Mouse (Mus musculus) forebrain, embryonic 15.5 days (tissue): Measurements from ENCODE around the gene Fgb. TPM values are rescaled to one million over a fixed set of nuclear protein-coding genes. Genes with fewer than 3 reads are reported as not detected.

Experiments
- ATAC-seq: fragments of 200-750 bp; cut with Nextera tagmentation; replicated peaks from 2 replicates; pipeline ENCODE4 v1.8.0; 2017; ENCODE audit warnings: mild to moderate bottlenecking, moderate TSS enrichment, moderate library complexity
- H3K27ac ChIP-seq: fragments of 300-500 bp; sonication (generic); replicated peaks from 2 replicates; pipeline ENCODE4 v1.5.1; 2015; ENCODE audit warnings: mild to moderate bottlenecking, inconsistent platforms
- H3K27me3 ChIP-seq: fragments of 300-500 bp; sonication (generic); 2 replicates; pipeline ENCODE4 v1.6.1; 2015; ENCODE audit warnings: inconsistent platforms
- H3K36me3 ChIP-seq: fragments of 300-500 bp; sonication (generic); 2 replicates; pipeline ENCODE4 v1.6.1; 2015; ENCODE audit warnings: mild to moderate bottlenecking, inconsistent platforms
- H3K4me1 ChIP-seq: fragments of 300-500 bp; sonication (generic); 2 replicates; pipeline ENCODE4 v1.6.1; 2015; ENCODE audit warnings: inconsistent platforms
- H3K4me2 ChIP-seq: fragments of 300-500 bp; sonication (generic); replicated peaks from 2 replicates; pipeline ENCODE4 v1.6.1; 2015; ENCODE audit warnings: mild to moderate bottlenecking, inconsistent platforms
- H3K4me3 ChIP-seq: fragments of 300-500 bp; sonication (generic); 2 replicates; pipeline ENCODE4 v1.5.1; 2015; ENCODE audit warnings: mild to moderate bottlenecking, inconsistent platforms
- H3K9ac ChIP-seq: fragments of 300-500 bp; sonication (generic); replicated peaks from 2 replicates; pipeline ENCODE4 v1.6.1; 2015; ENCODE audit warnings: mild to moderate bottlenecking, inconsistent platforms
- H3K9me3 ChIP-seq: fragments of 300-500 bp; sonication (generic); 2 replicates; pipeline ENCODE4 v1.6.1; 2016; ENCODE audit warnings: inconsistent platforms
- WGBS: fragments of 180-500 bp; shearing (Covaris S2); methylation state at CpG from one replicate; pipeline ENCODE4 v1.1.7; 2015; ENCODE audit warnings: mixed read lengths; 5-methylcytosine and 5-hydroxymethylcytosine counted together
- polyA plus RNA-seq: library from polyadenylated mRNA; unstranded; fragments of >200 nt; fragmentation: Nextera tagmentation; extraction: Ambion mirVana; gene quantifications from 2 replicates; pipeline ENCODE4 v1.2.1, GENCODE M21; 2015

Fgb gene
- polyA plus RNA-seq, 1 experiment from 2014 or later = not detected

DNA sequence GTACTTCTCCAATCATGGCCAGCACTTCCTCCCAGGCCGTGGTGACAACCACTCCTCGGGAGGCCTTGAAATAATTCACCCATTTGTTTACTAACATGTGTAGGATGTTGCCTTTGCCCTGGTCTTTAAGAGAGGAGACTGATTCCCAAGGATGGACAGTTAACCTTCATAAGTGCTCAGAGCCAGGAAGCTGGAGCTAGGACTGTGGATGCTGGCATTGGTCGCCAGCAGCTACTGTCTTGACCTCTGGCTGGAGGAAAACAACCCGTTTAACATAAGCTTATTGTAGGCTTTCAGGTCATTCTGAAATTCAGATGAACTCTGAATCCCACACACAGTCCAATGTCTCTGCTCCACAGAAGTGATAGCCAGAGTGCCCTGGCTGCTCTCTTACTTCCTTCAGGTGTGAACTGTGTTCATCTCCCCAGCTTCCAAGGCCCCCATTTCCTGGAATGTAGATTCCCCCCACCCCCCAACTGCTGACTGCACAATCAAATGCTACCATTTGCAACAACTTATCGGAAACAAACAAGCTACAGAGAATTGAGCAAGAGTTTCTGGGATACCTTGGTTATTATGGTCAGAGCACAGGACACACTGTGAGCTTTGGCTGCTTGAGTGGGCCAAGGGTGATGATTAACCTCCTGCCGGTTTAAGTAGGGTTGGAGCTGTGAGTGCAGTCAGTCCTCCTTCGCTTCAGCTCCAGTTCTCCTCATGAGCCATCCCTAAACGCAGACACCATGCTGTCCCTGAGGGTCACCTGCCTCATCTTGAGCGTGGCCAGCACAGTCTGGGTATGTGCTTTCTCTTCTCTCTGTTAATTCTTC is 24.0 kb downstream of the Fgb start, which contains the start of gene Fga:
Fga (plus strand) TSS at position 602 of the 827 bp plus-strand sequence.
- no peak within 1 kb of the TSS for H3K9ac ChIP-seq
- H3K4me2 ChIP-seq = no peak within 1 kb of the TSS
- H3K9me3 ChIP-seq = no peaks in the 10 kb centered on the region
- ATAC-seq = no peak
- no peaks in the 10 kb centered on the region for H3K27me3 ChIP-seq
- H3K4me1 ChIP-seq = peaks cover 7% of the 10 kb centered on the region
- H3K36me3 ChIP-seq = no peaks in the 10 kb centered on the region
- H3K4me3 ChIP-seq = no peak within 1 kb of the TSS
- no peak within 1 kb of the TSS for H3K27ac ChIP-seq
- 81% methylated on average over 9 of the region's 9 CpGs for WGBS

DNA sequence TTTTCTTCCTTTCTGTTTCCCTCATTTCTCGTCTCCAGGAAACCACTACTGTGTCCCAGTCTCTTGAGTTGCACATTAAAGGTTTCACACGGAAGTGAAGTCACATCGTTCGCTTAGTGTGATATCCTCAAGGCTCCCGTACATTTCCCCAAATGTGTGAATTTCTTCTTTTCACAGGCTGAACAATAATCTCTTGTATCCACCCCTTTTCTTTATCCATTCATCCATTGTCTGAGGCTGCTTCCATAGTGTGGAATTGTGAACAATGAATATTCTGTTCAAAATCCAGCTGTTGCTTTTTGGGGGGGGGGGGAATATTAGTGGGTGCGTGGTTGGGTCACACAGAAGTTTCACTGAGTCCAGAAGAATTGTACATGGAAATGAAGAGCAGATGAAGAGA is 24.6 kb downstream of the Fgb start:
- Histone ChIP-seq H3K4me3 (no peak overlapping the region), H3K4me2 (no peak overlapping the region), H3K4me1 (peaks cover 7% of the 10 kb centered on the region), H3K9ac (no peak overlapping the region), H3K36me3 (no peaks in the 10 kb centered on the region), H3K9me3 (no peaks in the 10 kb centered on the region), H3K27me3 (no peaks in the 10 kb centered on the region), H3K27ac (no peak overlapping the region)
- no peak for ATAC-seq
- 53% methylated on average over 6 of the region's 6 CpGs for WGBS

DNA sequence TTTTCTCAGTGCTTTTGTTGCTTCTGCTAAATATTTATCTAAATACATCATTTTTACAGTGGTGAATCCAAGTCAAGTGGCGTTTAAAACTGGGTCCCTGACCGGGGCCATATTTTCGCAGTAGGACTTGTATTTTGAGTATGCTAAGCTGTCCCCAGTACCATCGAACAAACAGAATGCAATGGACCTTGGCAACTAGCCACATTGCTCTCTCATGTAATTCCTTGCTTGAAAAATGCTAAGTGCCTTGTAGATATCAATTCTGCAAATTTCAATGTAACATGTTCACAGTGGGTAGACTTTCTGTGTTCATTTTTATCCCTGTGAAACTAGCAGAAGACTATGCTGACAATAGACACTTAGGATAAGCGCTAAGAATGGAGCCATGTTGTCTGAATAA is 28.5 kb downstream of the Fgb start:
- Histone ChIP-seq H3K9ac (no peak overlapping the region), H3K27me3 (no peaks in the 10 kb centered on the region), H3K27ac (no peak overlapping the region), H3K9me3 (no peaks in the 10 kb centered on the region), H3K4me1 (no peaks in the 10 kb centered on the region), H3K4me2 (no peak overlapping the region), H3K36me3 (no peaks in the 10 kb centered on the region), H3K4me3 (no peak overlapping the region)
- WGBS = 90% methylated on average over 5 of the region's 5 CpGs
- no peak for ATAC-seq

GRCm38 (mm10) chr3:83020387-83020786 is 29.3 kb downstream of the Fgb start:
- no peak overlapping the region for H3K4me3 ChIP-seq
- no peaks in the 10 kb centered on the region for H3K4me1 ChIP-seq
- H3K9me3 ChIP-seq = no peaks in the 10 kb centered on the region
- H3K27ac ChIP-seq = no peak overlapping the region
- H3K9ac ChIP-seq = no peak overlapping the region
- no peak for ATAC-seq
- no peaks in the 10 kb centered on the region for H3K36me3 ChIP-seq
- WGBS = 89% methylated on average over 2 of the region's 2 CpGs
- no peaks in the 10 kb centered on the region for H3K27me3 ChIP-seq
- no peak overlapping the region for H3K4me2 ChIP-seq

DNA sequence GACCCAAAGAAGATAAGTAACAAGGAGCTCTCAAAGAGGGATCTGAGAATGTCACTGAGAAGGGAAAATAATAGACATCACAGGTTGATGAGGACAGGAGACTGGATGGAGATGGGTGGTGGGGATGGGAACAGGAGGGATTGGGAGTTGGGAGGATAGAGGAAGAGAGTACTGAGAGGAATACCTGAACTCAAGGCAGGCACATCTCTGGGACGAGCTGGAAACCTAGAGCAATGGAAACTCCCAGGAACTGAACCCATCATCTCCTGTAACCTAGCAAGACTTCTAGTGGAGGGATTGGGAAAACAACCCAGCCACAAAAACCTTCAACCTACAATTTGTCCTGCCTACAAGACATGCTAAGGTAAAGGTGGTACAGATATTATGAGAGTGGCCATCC is 33.4 kb downstream of the Fgb start:
- ATAC-seq = no peak
- Histone ChIP-seq H3K27me3 (no peaks in the 10 kb centered on the region), H3K4me2 (no peak overlapping the region), H3K4me1 (no peaks in the 10 kb centered on the region), H3K9ac (no peak overlapping the region), H3K9me3 (no peaks in the 10 kb centered on the region), H3K4me3 (no peak overlapping the region), H3K27ac (no peak overlapping the region), H3K36me3 (no peaks in the 10 kb centered on the region)
- 86% methylated on average over 1 of the region's 1 CpGs for WGBS

DNA sequence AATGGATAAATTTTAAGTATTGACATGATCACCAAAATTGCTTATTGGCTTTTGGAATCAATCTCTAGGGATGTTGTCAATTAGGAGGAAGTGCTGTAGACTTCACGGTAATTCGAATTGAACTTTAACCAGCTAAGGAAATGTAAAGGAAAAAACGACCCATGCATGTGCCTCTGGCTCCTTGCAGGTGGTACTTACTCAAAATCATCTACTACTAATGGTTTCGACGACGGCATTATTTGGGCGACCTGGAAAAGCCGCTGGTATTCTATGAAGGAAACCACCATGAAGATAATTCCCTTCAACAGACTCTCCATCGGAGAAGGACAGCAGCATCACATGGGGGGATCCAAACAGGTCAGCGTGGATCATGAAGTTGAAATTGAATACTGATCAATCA is 35.7 kb downstream of the Fgb start:
- H3K9ac ChIP-seq = no peak overlapping the region
- H3K9me3 ChIP-seq = no peaks in the 10 kb centered on the region
- H3K36me3 ChIP-seq = no peaks in the 10 kb centered on the region
- H3K27me3 ChIP-seq = no peaks in the 10 kb centered on the region
- H3K4me1 ChIP-seq = no peaks in the 10 kb centered on the region
- H3K4me2 ChIP-seq = no peak overlapping the region
- ATAC-seq = no peak
- 88% methylated on average over 10 of the region's 10 CpGs for WGBS
- H3K27ac ChIP-seq = no peak overlapping the region
- H3K4me3 ChIP-seq = no peak overlapping the region

- no peak overlapping the region for H3K27ac ChIP-seq
These were observed 37.0 kb downstream of the Fgb start for GRCm38 (mm10) chr3:83012636-83013035.

GRCm38 (mm10) chr3:83011565-83011964 is 38.1 kb downstream of the Fgb start:
- Histone ChIP-seq H3K4me2 (no peak overlapping the region), H3K9ac (no peak overlapping the region), H3K27ac (no peak overlapping the region), H3K36me3 (no peaks in the 10 kb centered on the region), H3K4me3 (no peak overlapping the region), H3K27me3 (no peaks in the 10 kb centered on the region), H3K9me3 (no peaks in the 10 kb centered on the region), H3K4me1 (no peaks in the 10 kb centered on the region)
- WGBS = 73% methylated on average over 4 of the region's 4 CpGs
- ATAC-seq = no peak

More at GRCm38 (mm10) chr3:83012636-83013035, 37.0 kb downstream of the Fgb start:
- 95% methylated on average over 19 of the region's 19 CpGs for WGBS
- no peaks in the 10 kb centered on the region for H3K9me3 ChIP-seq
- H3K4me1 ChIP-seq = no peaks in the 10 kb centered on the region
- no peaks in the 10 kb centered on the region for H3K27me3 ChIP-seq
- H3K4me3 ChIP-seq = no peak overlapping the region
- no peaks in the 10 kb centered on the region for H3K36me3 ChIP-seq
- no peak overlapping the region for H3K4me2 ChIP-seq
- no peak overlapping the region for H3K9ac ChIP-seq
- no peak for ATAC-seq

DNA sequence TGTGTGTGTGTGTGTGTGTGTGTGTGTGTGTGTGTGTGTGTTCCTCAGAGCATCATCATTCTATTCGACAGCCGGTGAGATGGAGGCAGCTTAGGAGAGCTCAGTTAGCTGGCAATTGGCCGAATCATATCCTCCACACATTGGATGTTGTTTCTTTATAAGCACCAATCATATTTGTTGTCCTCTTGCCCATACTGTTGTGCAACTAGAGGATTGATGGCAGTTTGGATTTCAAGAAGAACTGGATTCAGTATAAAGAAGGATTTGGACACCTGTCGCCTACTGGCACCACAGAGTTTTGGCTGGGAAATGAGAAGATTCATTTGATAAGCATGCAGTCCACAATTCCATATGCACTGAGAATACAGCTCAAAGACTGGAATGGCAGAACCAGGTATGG is 38.5 kb downstream of the Fgb start:
- ATAC-seq = no peak
- WGBS = 91% methylated on average over 4 of the region's 4 CpGs
- Histone ChIP-seq H3K9me3 (no peaks in the 10 kb centered on the region), H3K4me1 (no peaks in the 10 kb centered on the region), H3K4me3 (no peak overlapping the region), H3K27me3 (no peaks in the 10 kb centered on the region), H3K36me3 (no peaks in the 10 kb centered on the region), H3K27ac (no peak overlapping the region), H3K4me2 (no peak overlapping the region), H3K9ac (no peak overlapping the region)

DNA sequence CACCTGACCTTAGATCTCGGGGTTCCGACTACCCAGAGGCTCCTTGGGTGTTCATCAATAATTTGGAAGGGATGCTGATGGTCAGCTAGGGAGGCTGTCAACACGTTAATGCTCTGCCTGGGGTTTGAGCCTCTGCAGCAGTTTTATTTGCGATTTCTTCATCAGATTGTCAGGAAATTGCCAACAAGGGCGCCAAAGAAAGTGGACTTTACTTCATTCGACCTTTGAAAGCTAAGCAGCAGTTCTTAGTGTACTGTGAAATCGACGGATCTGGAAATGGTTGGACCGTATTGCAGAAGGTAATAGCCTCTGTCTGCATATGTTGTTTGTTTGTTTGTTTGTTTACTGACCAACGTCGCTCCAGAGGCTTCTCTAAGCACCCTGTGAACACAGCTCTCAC is 39.4 kb downstream of the Fgb start:
- no peak overlapping the region for H3K4me2 ChIP-seq
- no peak for ATAC-seq
- no peaks in the 10 kb centered on the region for H3K36me3 ChIP-seq
- 77% methylated on average over 11 of the region's 11 CpGs for WGBS
- H3K27ac ChIP-seq = no peak overlapping the region
- no peak overlapping the region for H3K9ac ChIP-seq
- H3K4me1 ChIP-seq = no peaks in the 10 kb centered on the region
- no peaks in the 10 kb centered on the region for H3K9me3 ChIP-seq
- no peak overlapping the region for H3K4me3 ChIP-seq
- no peaks in the 10 kb centered on the region for H3K27me3 ChIP-seq

DNA sequence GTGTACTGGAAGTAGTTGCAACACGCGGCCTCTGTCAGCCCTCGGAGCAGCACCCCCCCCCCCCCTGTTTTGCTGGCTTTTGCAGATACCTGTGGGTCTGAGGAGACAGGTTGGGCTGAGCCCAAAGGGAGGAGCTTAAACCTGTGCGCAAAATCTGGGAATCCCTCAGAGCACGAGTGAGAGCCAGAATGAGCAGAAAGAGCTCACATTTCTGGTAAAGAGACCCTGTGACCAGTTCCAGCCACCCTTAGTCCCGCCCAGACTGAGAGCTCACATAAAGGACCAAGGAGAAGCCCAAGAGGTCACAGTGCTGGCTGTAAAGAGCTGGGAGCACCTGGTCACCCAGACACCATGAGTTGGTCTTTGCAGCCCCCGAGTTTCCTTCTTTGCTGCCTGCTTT is 42.1 kb downstream of the Fgb start, which contains the start of gene Fgg:
Fgg (plus strand) TSS at position 168 of the 400 bp plus-strand sequence.
- Histone ChIP-seq H3K27me3 (no peaks in the 10 kb centered on the region), H3K36me3 (no peaks in the 10 kb centered on the region), H3K27ac (no peak within 1 kb of the TSS), H3K4me2 (no peak within 1 kb of the TSS), H3K9me3 (no peaks in the 10 kb centered on the region), H3K4me3 (no peak within 1 kb of the TSS), H3K4me1 (no peaks in the 10 kb centered on the region), H3K9ac (no peak within 1 kb of the TSS)
- WGBS = 60% methylated on average over 7 of the region's 7 CpGs
- no peak for ATAC-seq

DNA sequence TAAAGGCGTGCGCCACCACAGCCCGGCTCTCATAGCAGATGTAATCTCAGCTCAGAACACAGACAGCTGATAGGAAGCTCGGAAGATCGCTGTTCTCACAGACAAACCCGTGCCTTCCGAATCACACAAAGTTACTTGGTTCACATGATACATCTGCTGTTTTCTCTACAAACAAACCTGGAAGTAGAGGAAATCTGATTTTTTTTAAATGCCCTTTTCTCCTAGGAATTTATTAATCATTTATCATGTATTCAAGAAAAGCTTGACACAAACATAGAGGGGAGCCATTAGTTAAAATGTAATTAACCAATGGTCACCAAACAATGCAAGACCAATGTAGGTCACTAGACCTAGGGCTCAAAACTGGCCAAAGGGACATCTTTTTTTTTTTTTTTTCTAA is 44.9 kb downstream of the Fgb start:
- 96% methylated on average over 7 of the region's 7 CpGs for WGBS
- Histone ChIP-seq H3K4me1 (no peaks in the 10 kb centered on the region), H3K4me2 (no peak overlapping the region), H3K9me3 (no peaks in the 10 kb centered on the region), H3K9ac (no peak overlapping the region), H3K27ac (no peak overlapping the region), H3K4me3 (no peak overlapping the region), H3K27me3 (no peaks in the 10 kb centered on the region), H3K36me3 (no peaks in the 10 kb centered on the region)
- no peak for ATAC-seq

DNA sequence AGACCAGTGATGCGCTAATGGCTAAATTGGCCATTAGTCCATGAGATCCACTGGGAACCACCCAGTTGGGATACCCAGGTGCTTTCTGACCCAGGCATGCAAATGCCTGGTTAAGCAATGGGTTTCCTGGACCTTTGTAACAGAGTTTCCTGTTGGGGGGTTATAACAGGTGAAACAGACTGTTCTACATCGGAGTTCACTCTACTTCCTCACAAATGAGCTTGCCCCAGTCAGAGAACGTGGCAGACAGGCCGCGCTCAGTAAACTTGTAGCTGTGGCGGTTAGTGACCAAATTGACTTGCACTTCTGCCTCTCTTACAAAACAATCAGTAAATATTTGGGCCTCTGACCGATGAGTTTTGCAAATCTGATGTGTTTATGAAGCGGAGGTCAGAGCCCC is 46.6 kb downstream of the Fgb start:
- Histone ChIP-seq H3K36me3 (no peaks in the 10 kb centered on the region), H3K9ac (no peak overlapping the region), H3K27me3 (no peaks in the 10 kb centered on the region), H3K4me2 (no peak overlapping the region), H3K4me3 (no peak overlapping the region), H3K27ac (no peak overlapping the region), H3K9me3 (no peaks in the 10 kb centered on the region), H3K4me1 (0 out of 2 replicates have a peak, but pooled peaks cover 2% of the 10 kb centered on the region)
- ATAC-seq = no peak
- WGBS = 88% methylated on average over 8 of the region's 8 CpGs
